Mouse (Mus musculus) erythroblast, embryonic 14.5 days (primary cell): ENCODE results near the gene Cdca3. TPM values are rescaled to one million over a fixed set of nuclear protein-coding genes. Genes with fewer than 3 reads are reported as not detected.

ENCODE experiments used
- H3K27me3 ChIP-seq: 2 replicates; pipeline ENCODE4 v1.6.1; 2012; ENCODE audit warnings: inconsistent platforms; ENCODE audit not compliant: control insufficient read depth
- H3K36me3 ChIP-seq: 2 replicates; pipeline ENCODE4 v1.6.1; 2012; ENCODE audit warnings: mild to moderate bottlenecking, inconsistent platforms; ENCODE audit not compliant: control insufficient read depth
- H3K4me1 ChIP-seq: 2 replicates; pipeline ENCODE4 v1.6.1; 2012; ENCODE audit warnings: inconsistent platforms; ENCODE audit not compliant: control insufficient read depth
- H3K4me3 ChIP-seq: replicated peaks from 2 replicates; pipeline ENCODE3; 2012; ENCODE audit warnings: moderate library complexity, mild to moderate bottlenecking, inconsistent platforms
- H3K9me3 ChIP-seq: 2 replicates; pipeline ENCODE4 v1.6.1; 2012; ENCODE audit warnings: low read length, inconsistent platforms, mixed read lengths; ENCODE audit not compliant: control insufficient read depth
- GATA1 ChIP-seq: IDR thresholded peaks from 2 replicates; pipeline ENCODE4 v1.6.1; 2012; ENCODE audit warnings: low read length, inconsistent platforms, mixed read lengths
- TAL1 ChIP-seq: IDR thresholded peaks from 3 replicates; pipeline ENCODE4 v1.6.1; 2012; ENCODE audit warnings: low read length, inconsistent platforms, mixed read lengths
- polyA plus RNA-seq: library from polyadenylated mRNA; stranded (reverse); fragments of >175 nt; gene quantifications from 2 replicates; pipeline ENCODE4 v1.2.3, GENCODE M21; 2012

The Cdca3 gene
- polyA plus RNA-seq, 1 experiment: 26.9 TPM

DNA sequence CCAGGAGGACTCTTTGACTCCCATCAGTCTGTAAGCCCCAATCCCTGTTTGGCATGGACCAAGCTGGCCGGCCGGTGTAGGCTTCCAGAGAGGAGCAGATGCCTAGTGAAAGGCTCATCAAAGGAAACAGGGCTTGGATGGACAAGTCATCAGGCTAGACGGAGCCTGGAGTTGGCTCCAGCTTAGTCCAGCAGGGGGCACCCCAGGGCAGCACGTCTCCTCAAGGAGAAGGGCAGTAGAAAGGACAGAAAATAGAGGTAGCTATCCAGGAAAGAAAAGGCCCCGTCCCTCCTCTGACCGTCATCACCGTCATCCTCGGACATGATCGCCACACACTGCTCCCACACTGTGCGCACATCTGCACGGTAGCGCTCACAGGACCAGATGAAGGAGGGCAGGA, 30.4 kb downstream of the Cdca3 start:
- TF ChIP-seq GATA1 (no peak), TAL1 (no peak)
- H3K4me1 ChIP-seq: peaks cover 7% of the 10 kb centered on the region
- H3K36me3 ChIP-seq: no peaks in the 10 kb centered on the region

DNA sequence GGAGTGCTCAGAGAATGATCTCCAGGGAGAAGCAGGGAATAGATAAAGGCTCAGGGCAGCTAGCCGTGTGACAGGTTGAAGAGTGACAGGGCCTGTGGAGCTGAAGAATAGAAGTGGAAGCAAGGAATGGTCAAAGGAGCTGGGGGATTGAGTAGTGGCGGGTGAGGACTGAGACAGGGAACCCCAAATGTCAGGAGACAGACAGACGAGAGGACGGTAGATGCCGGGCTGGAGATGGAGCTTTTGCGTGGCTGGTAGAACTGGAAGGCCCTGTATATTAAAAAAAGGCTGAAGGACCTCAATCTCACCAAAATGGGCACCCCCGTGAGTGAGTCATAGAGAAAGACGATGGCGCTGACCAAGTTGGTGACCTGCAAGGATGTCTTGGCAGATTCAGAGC, 31.2 kb downstream of the Cdca3 start:
- H3K4me3 ChIP-seq: no peak overlapping the region
- H3K36me3 ChIP-seq: no peaks in the 10 kb centered on the region
- TF ChIP-seq TAL1: no peak
- H3K27me3 ChIP-seq: peaks cover 99% of the 10 kb centered on the region
- no peaks in the 10 kb centered on the region; the same call in 1 of the 2 replicates for H3K9me3 ChIP-seq
- peaks cover 7% of the 10 kb centered on the region for H3K4me1 ChIP-seq

More for the DNA sequence above, 30.4 kb downstream of the Cdca3 start:
- Histone ChIP-seq H3K9me3 (no peaks in the 10 kb centered on the region; the same call in 1 of the 2 replicates), H3K4me3 (no peak overlapping the region), H3K27me3 (peaks cover 96% of the 10 kb centered on the region)

DNA sequence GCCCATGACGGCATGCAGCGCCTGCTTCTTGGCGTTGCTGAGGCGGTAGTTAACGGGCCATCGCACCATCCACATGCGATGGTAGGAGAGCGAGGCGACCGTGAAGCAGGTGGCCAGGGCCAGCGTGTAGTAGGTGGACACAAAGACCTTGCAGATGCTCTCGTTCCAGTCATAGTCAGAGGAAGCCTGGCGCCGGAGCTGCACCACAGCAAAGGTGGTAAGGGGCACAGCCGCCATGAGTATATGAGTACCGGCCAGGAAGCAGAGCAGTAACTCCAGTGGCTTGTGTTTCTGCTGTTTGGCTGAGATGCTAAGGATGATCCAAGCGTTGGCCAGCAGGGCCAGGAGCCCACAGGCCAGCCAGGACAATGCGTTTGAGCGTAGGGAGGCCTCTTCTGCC, 31.9 kb downstream of the Cdca3 start:
- TF ChIP-seq TAL1 (no peak), GATA1 (no peak)
- Histone ChIP-seq H3K27me3 (peaks cover 99% of the 10 kb centered on the region), H3K9me3 (no peaks in the 10 kb centered on the region; the same call in 1 of the 2 replicates), H3K36me3 (no peaks in the 10 kb centered on the region), H3K4me1 (peaks cover 7% of the 10 kb centered on the region), H3K4me3 (no peak overlapping the region)

DNA sequence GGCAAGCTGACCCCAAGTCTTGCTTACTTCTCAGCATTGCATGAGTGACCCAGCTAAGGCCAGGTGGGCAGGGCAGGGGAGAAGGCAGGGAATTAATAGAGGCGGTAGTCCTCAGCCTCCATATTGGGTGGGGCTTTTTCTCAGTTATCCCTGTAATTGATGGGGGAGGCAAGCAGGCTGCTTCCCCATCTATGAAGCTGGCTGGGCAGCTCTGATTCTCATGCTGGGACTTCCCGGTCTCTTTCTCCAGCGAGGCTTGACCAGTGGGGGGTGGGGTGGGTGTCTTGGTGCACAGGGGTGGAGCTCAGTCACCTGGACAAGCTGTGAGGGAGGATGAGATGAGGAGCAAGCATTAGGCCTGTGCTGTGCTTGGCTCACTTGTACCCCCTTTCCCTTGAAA, 32.5 kb downstream of the Cdca3 start:
- Histone ChIP-seq H3K27me3 (peaks cover 93% of the 10 kb centered on the region), H3K4me3 (no peak overlapping the region), H3K9me3 (no peaks in the 10 kb centered on the region; the same call in 1 of the 2 replicates), H3K36me3 (no peaks in the 10 kb centered on the region), H3K4me1 (peaks cover 6% of the 10 kb centered on the region)
- TF ChIP-seq GATA1 (no peak), TAL1 (no peak)

DNA sequence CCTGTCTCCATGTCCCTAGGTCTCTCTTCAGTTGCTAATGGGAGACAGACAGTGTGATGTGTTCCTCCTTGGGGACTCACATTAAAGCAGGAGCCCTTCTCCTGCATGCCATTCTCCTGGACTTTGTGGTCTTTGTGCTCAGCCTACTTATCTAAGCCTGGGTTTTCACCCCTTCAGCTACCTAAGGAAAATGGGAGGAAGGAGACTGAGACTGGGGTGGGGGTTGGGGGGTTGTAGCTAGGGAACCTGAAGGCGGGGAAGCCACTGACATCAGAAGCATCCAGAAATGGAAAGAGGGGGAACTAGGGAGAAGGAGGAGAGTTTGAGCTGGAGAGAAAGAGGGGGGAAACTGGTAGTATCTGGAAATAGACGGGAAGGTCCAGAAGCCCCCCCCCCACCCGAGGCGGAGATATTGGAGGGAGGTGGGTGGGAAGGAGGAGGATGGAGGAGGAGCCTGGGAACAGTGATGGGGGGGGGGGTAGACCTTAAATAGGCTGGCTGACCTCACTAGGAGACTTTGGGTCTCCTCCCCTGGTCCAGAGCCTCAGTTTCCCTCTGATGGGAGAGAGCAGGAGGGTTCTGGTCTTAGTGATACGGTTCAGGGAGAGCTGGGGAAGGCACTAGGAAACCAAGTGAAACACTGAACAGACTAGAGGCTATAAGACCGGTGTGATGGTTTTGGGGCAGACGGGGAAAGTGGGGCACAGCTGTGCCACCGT, 33.2 kb downstream of the Cdca3 start:
- Histone ChIP-seq H3K27me3 (peaks cover 86% of the 10 kb centered on the region), H3K4me1 (0 out of 2 replicates have a peak, but pooled peaks cover 2% of the 10 kb centered on the region), H3K4me3 (no peak overlapping the region), H3K36me3 (no peaks in the 10 kb centered on the region), H3K9me3 (no peaks in the 10 kb centered on the region)
- TF ChIP-seq GATA1 (no peak), TAL1 (no peak)

DNA sequence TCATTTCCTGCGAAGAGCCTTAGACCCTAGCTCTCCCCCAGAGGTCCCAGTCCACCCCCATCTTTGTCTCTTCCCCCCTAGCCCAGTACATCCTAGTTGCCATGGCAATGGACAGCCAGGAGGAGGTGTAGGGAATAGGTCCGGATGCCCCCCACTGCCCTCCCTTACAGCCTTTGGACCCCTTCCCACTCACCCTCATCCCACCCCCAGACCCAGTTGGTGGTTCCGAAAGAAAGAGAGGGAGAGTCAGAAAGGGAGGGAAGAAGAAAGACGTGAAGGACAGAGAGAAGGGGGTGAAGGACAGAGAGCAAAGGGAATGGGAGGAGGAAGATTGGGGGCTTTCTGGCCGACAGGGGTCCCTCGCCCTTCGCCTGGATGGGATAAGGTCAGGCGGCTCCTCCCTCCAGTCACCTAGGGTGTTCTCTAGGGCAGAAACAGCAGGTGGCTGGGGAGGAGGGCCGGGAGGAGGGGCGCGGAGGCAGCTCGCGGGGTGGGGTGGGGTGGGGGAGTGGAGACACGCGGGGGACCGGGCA, 33.8 kb downstream of the Cdca3 start:
- no peak for TF ChIP-seq GATA1
- no peak for TF ChIP-seq TAL1
- H3K27me3 ChIP-seq: peaks cover 79% of the 10 kb centered on the region
- no peak overlapping the region for H3K4me3 ChIP-seq
- H3K9me3 ChIP-seq: no peaks in the 10 kb centered on the region
- H3K36me3 ChIP-seq: no peaks in the 10 kb centered on the region
- 0 out of 2 replicates have a peak, but pooled peaks cover 2% of the 10 kb centered on the region for H3K4me1 ChIP-seq

DNA sequence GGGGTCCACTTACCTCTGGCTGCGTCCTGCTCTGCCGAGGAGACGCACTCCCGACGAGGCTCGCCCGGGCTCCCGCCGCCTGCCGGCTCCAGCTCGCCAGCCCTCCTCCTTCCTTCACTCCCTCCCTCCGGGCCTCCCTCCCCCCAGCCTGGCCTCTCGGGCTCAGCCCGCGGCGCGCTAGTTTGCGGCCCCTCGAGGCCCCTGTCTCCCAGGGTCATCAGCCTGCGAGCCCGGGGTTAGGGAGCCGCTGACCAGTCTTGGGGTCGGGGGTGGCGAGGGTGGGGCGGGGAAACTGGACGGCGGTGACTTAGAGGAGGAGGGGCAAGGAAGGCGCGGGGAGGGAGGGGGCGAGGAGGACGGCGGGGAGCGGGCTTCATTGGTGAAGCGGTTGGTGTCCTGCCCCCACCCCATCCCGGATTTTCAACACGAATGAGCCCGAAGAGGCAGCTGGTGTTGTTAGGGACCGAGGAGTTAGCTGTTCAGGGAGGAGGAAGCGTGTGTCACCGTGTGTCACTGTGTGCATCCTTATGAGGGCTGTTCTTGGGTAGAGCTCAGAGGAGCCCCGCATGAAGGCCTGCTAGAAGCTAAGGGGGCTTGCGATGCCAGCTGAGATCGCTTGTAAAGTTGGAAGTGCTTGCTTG, 34.4 kb downstream of the Cdca3 start, which contains the start of gene Gpr162:
Gene Gpr162, minus strand, starts transcription at position 326 of the 641 bp plus-strand sequence.
- H3K9me3 ChIP-seq: no peaks in the 10 kb centered on the region
- no peaks in the 10 kb centered on the region for H3K36me3 ChIP-seq
- no peak within 1 kb of the TSS for H3K4me3 ChIP-seq
- peaks cover 73% of the 10 kb centered on the region for H3K27me3 ChIP-seq
- TF ChIP-seq TAL1 (no peak), GATA1 (no peak)
- 0 out of 2 replicates have a peak, but pooled peaks cover 2% of the 10 kb centered on the region for H3K4me1 ChIP-seq

DNA sequence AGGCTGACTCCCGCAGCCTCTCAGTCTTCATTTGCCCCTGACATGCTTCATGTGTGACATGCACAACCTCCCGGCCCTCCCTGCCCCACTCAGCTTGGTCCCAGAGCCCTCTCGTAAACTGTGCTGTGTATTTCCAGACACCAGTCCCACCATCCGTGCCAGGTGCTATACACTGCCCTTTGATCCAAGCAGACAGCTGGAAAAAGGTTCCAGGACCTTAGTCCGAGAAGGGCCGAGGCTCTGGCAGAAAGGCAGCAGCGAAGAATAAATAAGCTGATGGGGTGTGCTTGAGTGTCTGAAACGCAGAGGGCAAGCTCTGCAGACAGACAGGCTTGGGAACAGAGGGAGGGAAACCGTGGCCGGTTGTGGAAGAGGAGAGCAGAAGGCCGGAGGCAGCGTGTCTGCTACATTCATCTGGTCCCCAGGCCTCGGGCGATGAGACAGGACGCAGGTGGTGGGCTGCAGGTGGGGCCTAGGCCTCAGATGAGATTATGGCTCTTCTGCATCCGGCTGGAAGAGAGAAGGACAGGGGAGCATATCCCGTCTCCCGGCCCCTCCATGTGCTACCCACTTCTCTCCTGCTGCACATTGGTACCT, 36.5 kb downstream of the Cdca3 start:
- no peaks in the 10 kb centered on the region for H3K9me3 ChIP-seq
- TF ChIP-seq GATA1: no peak
- no peak for TF ChIP-seq TAL1
- H3K4me1 ChIP-seq: 0 out of 2 replicates have a peak, but pooled peaks cover 2% of the 10 kb centered on the region
- peaks cover 54% of the 10 kb centered on the region for H3K27me3 ChIP-seq
- no peaks in the 10 kb centered on the region for H3K36me3 ChIP-seq
- H3K4me3 ChIP-seq: no peak overlapping the region

DNA sequence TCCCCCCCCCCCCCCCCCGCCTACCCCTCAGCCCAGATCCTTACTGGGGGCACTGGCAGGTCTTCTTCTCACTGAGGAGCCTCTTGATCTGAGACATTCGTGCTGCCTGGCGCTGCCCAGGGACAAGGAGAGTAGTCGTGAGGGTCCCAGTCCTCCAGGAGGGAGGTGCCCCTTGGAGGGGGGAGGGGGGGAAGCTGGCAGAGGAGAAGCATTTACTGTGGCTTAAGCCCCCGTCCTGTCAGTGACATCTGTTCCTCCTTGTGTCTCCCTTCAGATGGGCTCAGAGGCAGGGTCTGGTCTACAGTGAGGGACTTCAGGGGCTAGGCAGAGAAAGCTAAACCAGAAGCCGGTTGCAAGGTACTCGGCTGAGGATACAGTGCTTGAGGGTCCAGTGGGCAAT, 37.2 kb downstream of the Cdca3 start:
- TF ChIP-seq GATA1 (no peak), TAL1 (no peak)
- Histone ChIP-seq H3K4me1 (0 out of 2 replicates have a peak, but pooled peaks cover 2% of the 10 kb centered on the region), H3K36me3 (no peaks in the 10 kb centered on the region), H3K9me3 (no peaks in the 10 kb centered on the region), H3K27me3 (peaks cover 47% of the 10 kb centered on the region), H3K4me3 (no peak overlapping the region)
